Comparison of ENCODE assay signal across 8 mouse cellular contexts in the genomic region with DNA sequence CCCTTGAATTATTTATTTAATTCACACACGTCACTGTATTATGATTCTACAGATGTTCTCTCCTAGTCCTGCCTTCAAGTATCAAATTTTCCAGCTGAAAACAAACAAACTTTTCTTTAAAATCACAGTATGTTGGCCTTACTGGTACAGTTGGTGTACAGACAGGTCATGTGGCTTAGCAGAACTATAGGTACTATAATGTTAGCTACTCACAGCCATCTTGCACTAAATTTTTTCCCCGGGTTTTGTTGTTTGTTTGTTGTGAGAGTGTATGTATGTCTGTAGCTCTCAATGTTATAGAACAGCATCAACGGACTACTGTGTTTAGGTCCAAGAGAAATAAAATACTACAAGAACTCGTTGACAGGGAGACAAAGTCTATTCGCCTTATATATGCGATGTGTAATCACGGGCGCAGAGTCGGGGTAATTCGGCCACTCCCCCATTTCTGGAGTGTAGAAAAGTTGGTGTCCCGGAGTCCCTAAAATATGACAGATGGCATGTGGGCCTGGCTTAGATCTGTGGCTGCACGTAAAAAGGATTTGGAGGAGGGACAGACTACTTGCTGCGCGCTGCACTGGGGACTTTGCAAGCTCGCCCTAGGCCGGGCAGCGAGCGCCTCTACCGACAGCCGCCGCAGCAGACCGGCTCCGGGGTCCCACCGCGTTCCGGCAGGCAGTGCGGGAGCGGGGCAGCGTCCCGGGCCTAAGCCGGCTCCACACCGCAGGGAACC. TPM values are rescaled to one million over a fixed set of nuclear protein-coding genes. Genes with fewer than 3 reads are reported as not detected.
DNase-seq lines count a peak whose midpoint lies in the region; ATAC-seq and TF ChIP-seq lines count a peak whose summit lies in the region.

No protein-coding gene starts in this region.

- H3K4me2 ChIP-seq in CH12.LX (ENCODE audit: insufficient read depth, low read depth, poor library complexity, severe bottlenecking) = peak overlapping the region; percentile 73; the same call in 1 of the 2 replicates
- H3K4me2 ChIP-seq in limb, embryonic 11.5 days (ENCODE audit: low read depth, severe bottlenecking) = peak overlapping the region; percentile 48
- peak overlapping the region; percentile 62 for H3K4me2 ChIP-seq in neural tube, embryonic 15.5 days

- no peak for DNase-seq in heart, embryonic 10.5 days (ENCODE audit: low spot score)
- DNase-seq in heart, adult 9 months (ENCODE audit: low spot score in 2 of 2) = no peak
- peak; percentile 51 for DNase-seq in CH12.LX (ENCODE audit: extremely low read depth)
- no peak for DNase-seq in limb, embryonic 11.5 days (ENCODE audit: low spot score)
- no peak for DNase-seq in urinary bladder, postnatal 4 days (ENCODE audit: low spot score in 2 of 2)
- DNase-seq in cerebellum, postnatal 10 days = no peak

- WGBS in heart, embryonic 10.5 days = 3% methylated on average over 28 of the region's 32 CpGs
- WGBS in limb, embryonic 11.5 days = 2% methylated on average over 32 of the region's 32 CpGs
- WGBS in neural tube, embryonic 15.5 days = 1% methylated on average over 32 of the region's 32 CpGs

- TF ChIP-seq EP300 in CH12.LX (IDR thresholded peaks at IDR 0.05; ENCODE audit: low read length) = no peak

- peak overlapping the region; percentile 94 for H3K9ac ChIP-seq in CH12.LX (ENCODE audit: insufficient read depth, low read depth)
- H3K9ac ChIP-seq in limb, embryonic 11.5 days (ENCODE audit: low read length) = peak overlapping the region; percentile 89
- peak overlapping the region; percentile 96 for H3K9ac ChIP-seq in neural tube, embryonic 15.5 days (replicated peaks)

- peak overlapping the region; percentile 86 for H3K4me3 ChIP-seq in heart, embryonic 10.5 days
- H3K4me3 ChIP-seq in CH12.LX (replicated peaks in 1 of 3; ENCODE audit: low read depth in 2 of 3, low read length in 2 of 3, poor library complexity in 1 of 3) = peak overlapping the region; percentile 77 to 96 (median 93)
- peak overlapping the region; percentile 65 for H3K4me3 ChIP-seq in embryonic fibroblast, embryonic 13.5 days (ENCODE audit: insufficient read depth, low read length)
- peak overlapping the region; percentile 62 for H3K4me3 ChIP-seq in limb, embryonic 11.5 days (ENCODE audit: low read depth, low read length)
- peak overlapping the region; percentile 81 for H3K4me3 ChIP-seq in neural tube, embryonic 15.5 days (replicated peaks)

- TF ChIP-seq CTCF in CH12.LX (conservative IDR thresholded peaks at IDR 0.05 in 1 of 2, IDR thresholded peaks at IDR 0.05 in 1 of 2; ENCODE audit: low read depth in 2 of 2, low read length in 2 of 2) = peak in 1 of 2 experiments; percentile 32; a peak in 2 of 4 replicates
- TF ChIP-seq CTCF in embryonic fibroblast, embryonic 13.5 days (IDR thresholded peaks at IDR 0.05; ENCODE audit: borderline replicate concordance, insufficient read depth, low read length) = no peak

- no peak for TF ChIP-seq POLR2A in CH12.LX (IDR thresholded peaks at IDR 0.05; ENCODE audit: low read depth, low read length)
- no peak for TF ChIP-seq POLR2A in embryonic fibroblast, embryonic 13.5 days (IDR thresholded peaks at IDR 0.05; ENCODE audit: low read depth, low read length)

- in situ Hi-C loops in CH12.LX (cut with MboI; ENCODE audit: low pct_ligation_motif_present, low pct_unique_long_range_greater_than_20kb, low sequenced_read_pairs) = no loop called here

- no peaks in the 10 kb centered on the region for H3K9me3 ChIP-seq in heart, embryonic 10.5 days
- H3K9me3 ChIP-seq in CH12.LX (replicated peaks; ENCODE audit: low read length) = peaks cover 2% of the 10 kb centered on the region
- no peaks in the 10 kb centered on the region for H3K9me3 ChIP-seq in limb, embryonic 11.5 days (ENCODE audit: control insufficient read depth, low read length)
- H3K9me3 ChIP-seq in neural tube, embryonic 15.5 days (replicated peaks) = no peaks in the 10 kb centered on the region

- peak overlapping the region; percentile 99 for H3K27ac ChIP-seq in heart, embryonic 10.5 days
- H3K27ac ChIP-seq in CH12.LX (ENCODE audit: insufficient read depth, low read depth) = peak overlapping the region; percentile 79
- H3K27ac ChIP-seq in embryonic fibroblast, embryonic 13.5 days (ENCODE audit: insufficient read depth, low read length) = peak overlapping the region; percentile 93
- peak overlapping the region; percentile 74 for H3K27ac ChIP-seq in limb, embryonic 11.5 days (replicated peaks; ENCODE audit: low read depth, low read length)
- H3K27ac ChIP-seq in neural tube, embryonic 15.5 days (replicated peaks) = peak overlapping the region; percentile 99

- peak; percentile 93 for ATAC-seq in limb, embryonic 11.5 days (ENCODE audit: insufficient number of reproducible peaks, low FRiP score, low TSS enrichment, low read depth)
- ATAC-seq in neural tube, embryonic 15.5 days (ENCODE audit: low FRiP score) = peak; percentile 95

- no peak; the same call in 1 of the 2 replicates for TF ChIP-seq RAD21 in CH12.LX (IDR thresholded peaks at IDR 0.05; ENCODE audit: low read depth, low read length)

- H3K27me3 ChIP-seq in heart, embryonic 10.5 days (ENCODE audit: insufficient read depth, poor library complexity, severe bottlenecking) = no peaks in the 10 kb centered on the region
- H3K27me3 ChIP-seq in CH12.LX (replicated peaks) = no peaks in the 10 kb centered on the region
- H3K27me3 ChIP-seq in limb, embryonic 11.5 days (ENCODE audit: control insufficient read depth, insufficient read depth, low read length) = no peaks in the 10 kb centered on the region
- no peaks in the 10 kb centered on the region for H3K27me3 ChIP-seq in neural tube, embryonic 15.5 days (replicated peaks)

- peaks cover 32% of the 10 kb centered on the region for H3K36me3 ChIP-seq in heart, embryonic 10.5 days
- peaks cover 16 to 30% of the 10 kb centered on the region in 2 experiments for H3K36me3 ChIP-seq in CH12.LX (replicated peaks in 1 of 2; ENCODE audit: control insufficient read depth in 1 of 2, insufficient read depth in 1 of 2, low read length in 1 of 2)
- peaks cover 2% of the 10 kb centered on the region; the same call in 1 of the 2 replicates for H3K36me3 ChIP-seq in limb, embryonic 11.5 days (ENCODE audit: control insufficient read depth, insufficient read depth, low read length)
- peaks cover 10% of the 10 kb centered on the region for H3K36me3 ChIP-seq in neural tube, embryonic 15.5 days

- dilution Hi-C loops in CH12.LX (cut with MboI; ENCODE audit: extremely low pct_ligation_motif_present, extremely low pct_unique_long_range_greater_than_20kb, low sequenced_read_pairs) = no loop called here

- H3K4me1 ChIP-seq in heart, embryonic 10.5 days = 0 out of 2 replicates have a peak, but pooled peaks cover 4% of the 10 kb centered on the region
- peaks cover 3 to 10% of the 10 kb centered on the region in 2 experiments; a peak in 3 of 4 replicates for H3K4me1 ChIP-seq in CH12.LX (ENCODE audit: control insufficient read depth in 1 of 2, insufficient read depth in 2 of 2)
- H3K4me1 ChIP-seq in embryonic fibroblast, embryonic 13.5 days (ENCODE audit: control insufficient read depth, insufficient read depth, low read length) = 0 out of 2 replicates have a peak, but pooled peaks cover 3% of the 10 kb centered on the region
- no peaks in the 10 kb centered on the region for H3K4me1 ChIP-seq in limb, embryonic 11.5 days (ENCODE audit: control insufficient read depth, insufficient read depth, low read length)
- H3K4me1 ChIP-seq in neural tube, embryonic 15.5 days = peaks cover 9% of the 10 kb centered on the region

- H3K79me2 ChIP-seq in CH12.LX (replicated peaks; ENCODE audit: control insufficient read depth, extremely low read depth, insufficient read depth, poor library complexity, severe bottlenecking) = peaks cover 6% of the 10 kb centered on the region; the same call in 1 of the 2 replicates

TF ChIP-seq in CH12.LX, 34 proteins besides CTCF, POLR2A, EP300 and RAD21:
- TF ChIP-seq IRF4 (IDR thresholded peaks at IDR 0.05; ENCODE audit: low read depth, low read length) (no peak), CHD1 (IDR thresholded peaks at IDR 0.05; ENCODE audit: low read depth, low read length) (no peak), HCFC1 (IDR thresholded peaks at IDR 0.05; ENCODE audit: low read depth, low read length) (no peak), UBTF (IDR thresholded peaks at IDR 0.05; ENCODE audit: low read depth, low read length) (peak; percentile 71; the same call in 1 of the 2 replicates), E2F4 (IDR thresholded peaks at IDR 0.05; ENCODE audit: insufficient replicate concordance, low read depth, low read length) (no peak), SIN3A (IDR thresholded peaks at IDR 0.05; ENCODE audit: low read length) (peak; percentile 18; the same call in 1 of the 2 replicates)

RNA-seq across cellular contexts. Expression of a gene that starts 0.5 kb away (rescaled TPM):
- 39.1 and 39.8 TPM in 2 replicates for polyA plus RNA-seq in heart, embryonic 10.5 days (2016; fragmentation: Nextera tagmentation; extraction: Ambion mirVana)
- total RNA-seq in CH12.LX (2012; rRNA removed) (16.8 and 18.1 TPM in 2 replicates), CH12.LX (2014; rRNA removed) (21.8 and 22.7 TPM in 2 replicates)
- 27.9 and 29.6 TPM in 2 replicates for polyA plus RNA-seq in CH12.LX (2012; ENCODE audit: insufficient read length, low read depth)
- 31.4 and 37.0 TPM in 2 replicates for polyA plus RNA-seq in embryonic fibroblast, embryonic 13.5 days (2011; ENCODE audit: insufficient read length, low read depth, missing spikeins)
- polyA plus RNA-seq in limb, embryonic 11.5 days (2014; fragmentation: Nextera tagmentation; extraction: Ambion mirVana) = 36.7 and 37.2 TPM in 2 replicates
- 36.3 and 38.3 TPM in 2 replicates for polyA plus RNA-seq in neural tube, embryonic 15.5 days (2015; fragmentation: Nextera tagmentation; extraction: Ambion mirVana)

RNA-seq across cellular contexts. Expression of a gene that starts 38.4 kb away (rescaled TPM):
- polyA plus RNA-seq in heart, embryonic 10.5 days (2016; fragmentation: Nextera tagmentation; extraction: Ambion mirVana) = not detected in 2 replicates
- total RNA-seq in CH12.LX (2012; rRNA removed) = not detected in 2 replicates
- not detected in 2 replicates for total RNA-seq in CH12.LX (2014; rRNA removed)
- polyA plus RNA-seq in CH12.LX (2012; ENCODE audit: insufficient read length, low read depth) = not detected in 2 replicates
- polyA plus RNA-seq in embryonic fibroblast, embryonic 13.5 days (2011; ENCODE audit: insufficient read length, low read depth, missing spikeins) = 2.4 and 3.3 TPM in 2 replicates
- not detected in 2 replicates for polyA plus RNA-seq in limb, embryonic 11.5 days (2014; fragmentation: Nextera tagmentation; extraction: Ambion mirVana)
- not detected in 2 replicates for polyA plus RNA-seq in neural tube, embryonic 15.5 days (2015; fragmentation: Nextera tagmentation; extraction: Ambion mirVana)
